20 mouse cellular contexts compared by ENCODE assay signal in genomic region chr6:99043932-99044664, GRCm38 (mm10).
DNase-seq lines count a peak whose midpoint lies in the region; ATAC-seq and TF ChIP-seq lines count a peak whose summit lies in the region.
"Had no signal": no experiment of that assay in that cellular context is flagged by ENCODE, and none has a peak within 500 bp of the region (broad histone marks: within the 10 kb centered on the region; RNA-seq: fewer than 3 reads in every experiment).

No protein-coding gene starts in this region.

- intact Hi-C loops in left cerebral cortex, adult 2 months (cut with DNase I) = no loop called here
- intact Hi-C loops in left cerebral cortex, postnatal 14 days (cut with DNase I) = no loop called here

- no peak for DNase-seq in frontal cortex, postnatal 10 days (ENCODE audit: low spot score in 2 of 2)
- DNase-seq in left cerebral cortex, adult 2 months (ENCODE audit: extremely low spot score in 1 of 2, low spot score in 2 of 2) = peak in 1 of 2 experiments; percentile 37
- no peak for DNase-seq in left cerebral cortex, postnatal 14 days (ENCODE audit: low spot score in 2 of 2)
- peak; percentile 43 for DNase-seq in brain, adult 2 months (ENCODE audit: low read depth, low spot score)
- no peak for DNase-seq in cerebellum, adult 11-12 months
- DNase-seq: adrenal gland, postnatal 10 days; cerebellum, adult 11 months; cerebellum, adult 8-10 months; cerebellum, postnatal 10 days; cerebellum, postnatal 36 days; gastrocnemius, postnatal 25 days had no signal

- H3K4me3 ChIP-seq in left cerebral cortex, adult 2 months = peak overlapping the region; percentile 28
- H3K4me3 ChIP-seq: forebrain, embryonic 10.5 days; forebrain, embryonic 13.5 days; heart, embryonic 13.5 days had no signal

- ATAC-seq in frontal cortex, adult (ENCODE audit: low TSS enrichment) = peak; percentile 72
- ATAC-seq: forebrain, embryonic 13.5 days; forebrain, embryonic 16.5 days; hindbrain, postnatal 0 days; inflammation-experienced regulatory T-cells, adult 6 months; intestine, embryonic 16.5 days had no signal

- peak overlapping the region; percentile 74 for H3K27ac ChIP-seq in left cerebral cortex, adult 2 months
- H3K27ac ChIP-seq: forebrain, embryonic 10.5 days; forebrain, embryonic 13.5 days; heart, embryonic 13.5 days; hindbrain, embryonic 14.5 days; hindbrain, postnatal 0 days had no signal

- TF ChIP-seq CTCF in left cerebral cortex, adult 2 months (IDR thresholded peaks at IDR 0.05) = no peak
